Mouse (Mus musculus) myocyte (in vitro differentiated cells): ENCODE data around the gene Bnip2. TPM values are rescaled to one million over a fixed set of nuclear protein-coding genes. Genes with fewer than 3 reads are reported as not detected.

Experiments used
- H3K27me3 ChIP-seq: one replicate; pipeline ENCODE4 v1.6.1; 2011; ENCODE audit not compliant: control insufficient read depth, insufficient read depth, insufficient read length
- H3K36me3 ChIP-seq: one replicate; pipeline ENCODE4 v1.6.1; 2011; ENCODE audit not compliant: control insufficient read depth, insufficient read depth
- H3K4me2 ChIP-seq: one replicate; pipeline ENCODE4 v1.6.1; 2011; ENCODE audit warnings: low read depth, control low read depth
- H3K4me3 ChIP-seq: one replicate; pipeline ENCODE4 v1.5.1; 2011; ENCODE audit warnings: mild to moderate bottlenecking, control low read depth, moderate library complexity
- H3K79me2 ChIP-seq: one replicate; pipeline ENCODE4 v1.6.1; 2011; ENCODE audit not compliant: control insufficient read depth, insufficient read depth
- H3ac ChIP-seq: one replicate; pipeline ENCODE4 v1.6.1; 2011; ENCODE audit not compliant: control insufficient read depth, insufficient read length
- CEBPB ChIP-seq: IDR thresholded peaks from 2 replicates; pipeline ENCODE4 v1.6.1; 2011; ENCODE audit warnings: mild to moderate bottlenecking, moderate library complexity; ENCODE audit not compliant: poor library complexity, insufficient read depth, severe bottlenecking
- E2F4 ChIP-seq: IDR thresholded peaks from one replicate; pipeline ENCODE4 v1.6.1; 2011; ENCODE audit warnings: mild to moderate bottlenecking, control low read depth, moderate library complexity; ENCODE audit not compliant: insufficient read depth
- MAX ChIP-seq: IDR thresholded peaks from one replicate; pipeline ENCODE4 v1.6.1; 2011; ENCODE audit warnings: low read depth, mild to moderate bottlenecking, control low read depth
- MYOD1 ChIP-seq, 3 experiments: IDR thresholded peaks; one replicate each; pipeline ENCODE4 v1.6.1; 2011; ENCODE audit warnings: control low read depth in 2 of 3, low read depth in 2 of 3, mild to moderate bottlenecking in 2 of 3, moderate library complexity in 1 of 3; ENCODE audit not compliant: insufficient read length in 2 of 3, control insufficient read depth in 1 of 3
- MYOG ChIP-seq, 3 experiments: IDR thresholded peaks; one replicate each; pipeline ENCODE4 v1.6.1; 2011; ENCODE audit warnings: control low read depth in 2 of 3, low read depth in 2 of 3, mild to moderate bottlenecking in 2 of 3; ENCODE audit not compliant: insufficient read length in 2 of 3, control insufficient read depth in 1 of 3, insufficient read depth in 1 of 3
- POLR2A ChIP-seq: IDR thresholded peaks from one replicate; pipeline ENCODE4 v1.6.1; 2011; ENCODE audit warnings: low read depth, mild to moderate bottlenecking, control low read depth, moderate library complexity; ENCODE audit not compliant: insufficient read length
- POLR2AphosphoS2 ChIP-seq: IDR thresholded peaks from one replicate; pipeline ENCODE4 v1.6.1; 2011; ENCODE audit warnings: low read depth, control low read depth; ENCODE audit not compliant: insufficient read length
- REST ChIP-seq: IDR thresholded peaks from one replicate; pipeline ENCODE4 v1.6.1; 2011; ENCODE audit warnings: mild to moderate bottlenecking, control low read depth, moderate library complexity; ENCODE audit not compliant: insufficient read depth, insufficient read length
- SRF ChIP-seq: IDR thresholded peaks from one replicate; pipeline ENCODE4 v1.6.1; 2011; ENCODE audit warnings: low read depth; ENCODE audit not compliant: control insufficient read depth, insufficient read length
- TCF12 ChIP-seq: IDR thresholded peaks from one replicate; pipeline ENCODE4 v1.6.1; 2011; ENCODE audit warnings: mild to moderate bottlenecking, control low read depth; ENCODE audit not compliant: poor library complexity, insufficient read depth, severe bottlenecking
- TCF3 ChIP-seq: IDR thresholded peaks from one replicate; pipeline ENCODE4 v1.6.1; 2011; ENCODE audit warnings: low read depth, control low read depth; ENCODE audit not compliant: insufficient read length
- USF1 ChIP-seq: IDR thresholded peaks from one replicate; pipeline ENCODE4 v1.6.1; 2011; ENCODE audit warnings: low read depth, mild to moderate bottlenecking, control low read depth, moderate library complexity
- polyA plus RNA-seq: library from polyadenylated mRNA; unstranded; fragments of >200 nt; fragmentation: generic; extraction: Trizol; gene quantifications from one replicate; pipeline ENCODE4 v1.2.1, GENCODE M21; 2012; ENCODE audit warnings: missing spikeins

The Bnip2 gene
- polyA plus RNA-seq, 1 experiment, result 96.8 TPM

GRCm38 (mm10) chr9:70037988-70038387, 48.7 kb downstream of the Bnip2 start, which contains the start of gene Gcnt3:
Gcnt3 (minus strand) TSS chr9:70038088.
- H3K4me2 ChIP-seq, result no peak within 1 kb of the TSS

GRCm38 (mm10) chr9:70039597-70040385, 50.5 kb downstream of the Bnip2 start:
- Histone ChIP-seq H3K27me3 (no peaks in the 10 kb centered on the region), H3K4me3 (no peak overlapping the region), H3K4me2 (no peak overlapping the region), H3K36me3 (no peaks in the 10 kb centered on the region), H3ac (no peak overlapping the region), H3K79me2 (no peaks in the 10 kb centered on the region)
- no peak for TF ChIP-seq TCF3

More at GRCm38 (mm10) chr9:70037988-70038387, 48.7 kb downstream of the Bnip2 start, which contains the start of gene Gcnt3:
- H3K36me3 ChIP-seq, result no peaks in the 10 kb centered on the region
- H3K79me2 ChIP-seq, result no peaks in the 10 kb centered on the region
- no peaks in the 10 kb centered on the region for H3K27me3 ChIP-seq
- H3ac ChIP-seq, result no peak within 1 kb of the TSS
- TF ChIP-seq CEBPB, result no peak
- no peak for TF ChIP-seq MAX
- no peak for TF ChIP-seq REST
- TF ChIP-seq TCF12, result no peak
- no peak for TF ChIP-seq POLR2A
- no peak for TF ChIP-seq E2F4
- TF ChIP-seq SRF, result no peak
- TF ChIP-seq MYOG (IDR thresholded peaks at IDR 0.05; ENCODE audit: control insufficient read depth in 1 of 3, insufficient read depth in 1 of 3, insufficient read length in 2 of 3, low read depth in 2 of 3), result no peak
- TF ChIP-seq POLR2AphosphoS2, result no peak
- TF ChIP-seq USF1, result no peak
- no peak for TF ChIP-seq MYOD1 (IDR thresholded peaks at IDR 0.05; ENCODE audit: control insufficient read depth in 1 of 3, insufficient read length in 2 of 3, low read depth in 2 of 3)
- no peak within 1 kb of the TSS for H3K4me3 ChIP-seq

- Histone ChIP-seq H3K36me3 (no peaks in the 10 kb centered on the region), H3K79me2 (no peaks in the 10 kb centered on the region), H3K4me3 (no peak overlapping the region), H3K27me3 (no peaks in the 10 kb centered on the region), H3K4me2 (no peak overlapping the region), H3ac (no peak overlapping the region)
- TF ChIP-seq SRF, result no peak
- TF ChIP-seq POLR2A, result no peak
- no peak for TF ChIP-seq CEBPB
- TF ChIP-seq TCF12, result no peak
- TF ChIP-seq REST, result no peak
- TF ChIP-seq POLR2AphosphoS2, result no peak
- no peak for TF ChIP-seq MYOG (IDR thresholded peaks at IDR 0.05; ENCODE audit: control insufficient read depth in 1 of 3, insufficient read depth in 1 of 3, insufficient read length in 2 of 3, low read depth in 2 of 3)
- no peak for TF ChIP-seq TCF3
- TF ChIP-seq MYOD1 (IDR thresholded peaks at IDR 0.05; ENCODE audit: control insufficient read depth in 1 of 3, insufficient read length in 2 of 3, low read depth in 2 of 3), result no peak
Measured at GRCm38 (mm10) chr9:70040570-70040969, 51.3 kb downstream of the Bnip2 start.

GRCm38 (mm10) chr9:70042137-70042536, 52.9 kb downstream of the Bnip2 start:
- Histone ChIP-seq H3K36me3 (no peaks in the 10 kb centered on the region), H3K79me2 (no peaks in the 10 kb centered on the region), H3K4me3 (no peak overlapping the region), H3K4me2 (no peak overlapping the region), H3ac (no peak overlapping the region), H3K27me3 (no peaks in the 10 kb centered on the region)
- TF ChIP-seq MYOD1 (IDR thresholded peaks at IDR 0.05; ENCODE audit: control insufficient read depth in 1 of 3, insufficient read length in 2 of 3, low read depth in 2 of 3), result no peak
- TF ChIP-seq TCF12, result no peak
- no peak for TF ChIP-seq POLR2A
- no peak for TF ChIP-seq POLR2AphosphoS2
- no peak for TF ChIP-seq CEBPB
- no peak for TF ChIP-seq SRF
- no peak for TF ChIP-seq MAX
- TF ChIP-seq TCF3, result no peak
- TF ChIP-seq USF1, result no peak
- no peak for TF ChIP-seq E2F4
- TF ChIP-seq MYOG (IDR thresholded peaks at IDR 0.05; ENCODE audit: control insufficient read depth in 1 of 3, insufficient read depth in 1 of 3, insufficient read length in 2 of 3, low read depth in 2 of 3), result no peak
- no peak for TF ChIP-seq REST

- no peak for TF ChIP-seq USF1
- no peak for TF ChIP-seq TCF12
- no peak for TF ChIP-seq TCF3
- no peak for TF ChIP-seq E2F4
- no peak for TF ChIP-seq MYOG (IDR thresholded peaks at IDR 0.05; ENCODE audit: control insufficient read depth in 1 of 3, insufficient read depth in 1 of 3, insufficient read length in 2 of 3, low read depth in 2 of 3)
- Histone ChIP-seq H3K27me3 (no peaks in the 10 kb centered on the region), H3K4me3 (no peak overlapping the region), H3K36me3 (no peaks in the 10 kb centered on the region), H3ac (no peak overlapping the region), H3K79me2 (no peaks in the 10 kb centered on the region), H3K4me2 (no peak overlapping the region)
Measured at GRCm38 (mm10) chr9:70042935-70043334, 53.7 kb downstream of the Bnip2 start.
